Mouse (Mus musculus): Measurements from ENCODE around the gene Pdlim5. TPM values are rescaled to one million over a fixed set of nuclear protein-coding genes. Genes with fewer than 3 reads are reported as not detected.

Pdlim5 gene
- total RNA-seq, 2 experiments from 2014 or later = 5.5 to 22.6 TPM

GRCm38 (mm10) chr3:142212821-142213220 lies 182.7 kb downstream of the Pdlim5 start:
- ATAC-seq (replicated peaks; ENCODE audit: low FRiP score, poor library complexity, severe bottlenecking) = no peak

DNA sequence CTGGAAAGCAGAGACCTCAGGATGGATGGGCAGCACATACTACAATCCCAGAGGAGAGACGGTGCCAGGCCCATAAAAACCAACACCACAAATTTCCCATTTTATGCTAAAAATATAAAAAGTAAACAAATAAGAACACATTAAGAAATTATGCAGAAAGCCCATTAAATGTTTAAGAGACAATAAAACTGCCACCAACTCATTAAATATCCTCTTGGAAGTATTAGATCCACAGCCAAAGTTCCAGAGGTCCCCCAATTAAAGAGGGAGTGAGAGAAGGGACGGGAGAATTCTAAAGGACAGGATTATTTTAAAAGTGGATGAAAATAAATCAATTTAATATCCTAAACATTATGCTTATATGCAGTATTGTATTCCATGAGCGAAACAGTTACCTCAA lies 183.3 kb downstream of the Pdlim5 start:
- no peak for ATAC-seq (replicated peaks; ENCODE audit: low FRiP score, poor library complexity, severe bottlenecking)

- ATAC-seq (replicated peaks; ENCODE audit: low FRiP score, poor library complexity, severe bottlenecking) = no peak
Measured at GRCm38 (mm10) chr3:142209981-142210380, 185.5 kb downstream of the Pdlim5 start.

GRCm38 (mm10) chr3:142209057-142209456 lies 186.4 kb downstream of the Pdlim5 start:
- no peak for ATAC-seq (replicated peaks; ENCODE audit: low FRiP score, poor library complexity, severe bottlenecking)

- ATAC-seq (replicated peaks; ENCODE audit: low FRiP score, poor library complexity, severe bottlenecking) = no peak
Measured at GRCm38 (mm10) chr3:142207488-142207887, 188.0 kb downstream of the Pdlim5 start.

GRCm38 (mm10) chr3:142206316-142206715 lies 189.2 kb downstream of the Pdlim5 start:
- no peak for ATAC-seq (replicated peaks; ENCODE audit: low FRiP score, poor library complexity, severe bottlenecking)

- no peak for ATAC-seq (replicated peaks; ENCODE audit: low FRiP score, poor library complexity, severe bottlenecking)
Measured at GRCm38 (mm10) chr3:142196142-142196541, 199.4 kb downstream of the Pdlim5 start.

DNA sequence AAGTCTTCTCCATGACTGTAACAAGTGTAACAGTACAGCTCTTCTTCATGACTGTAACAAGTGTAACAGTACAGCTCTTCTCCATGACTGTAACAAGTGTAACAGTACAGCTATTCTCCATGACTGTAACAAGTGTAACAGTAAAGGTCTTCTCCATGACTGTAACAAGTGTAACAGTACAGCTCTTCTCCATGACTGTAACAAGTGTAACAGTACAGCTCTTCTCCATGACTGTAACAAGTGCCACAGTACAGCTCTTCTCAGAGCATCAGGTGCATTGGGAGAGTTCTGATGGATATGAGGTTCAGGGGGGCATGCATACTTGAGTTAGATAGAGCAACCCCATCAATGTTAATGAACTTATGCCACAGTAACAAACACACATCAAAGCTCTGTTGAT lies 203.9 kb downstream of the Pdlim5 start:
- peak; percentile 59; the same call in 1 of the 2 replicates for ATAC-seq (replicated peaks; ENCODE audit: low FRiP score, poor library complexity, severe bottlenecking)

Other genes with a start within 250 kb of the Pdlim5 start
- not detected in 2 replicates for gene Bmpr1b, start 226.3 kb downstream of the Pdlim5 start, total RNA-seq (2015; ENCODE audit: low replicate concordance)
- not detected in 2 replicates for gene Bmpr1b, start 226.3 kb downstream of the Pdlim5 start, total RNA-seq (2017; ENCODE audit: low replicate concordance)
- not detected in 2 replicates for gene Gbp5, start 98.3 kb upstream of the Pdlim5 start, total RNA-seq (2015; ENCODE audit: low replicate concordance)
- 1.1 and 3.5 TPM in 2 replicates for gene Gbp5, start 98.3 kb upstream of the Pdlim5 start, total RNA-seq (2017; ENCODE audit: low replicate concordance)
- 15.1 and 20.9 TPM in 2 replicates for gene Gbp7, start 134.6 kb upstream of the Pdlim5 start, total RNA-seq (2015; ENCODE audit: low replicate concordance)
- gene Gbp7, start 134.6 kb upstream of the Pdlim5 start, total RNA-seq (2017; ENCODE audit: low replicate concordance) = 16.0 and 22.7 TPM in 2 replicates
- gene Gbp3, start 164.3 kb upstream of the Pdlim5 start, total RNA-seq (2015; ENCODE audit: low replicate concordance) = 2.9 and 4.0 TPM in 2 replicates
- 1.8 and 10.4 TPM in 2 replicates for gene Gbp3, start 164.3 kb upstream of the Pdlim5 start, total RNA-seq (2017; ENCODE audit: low replicate concordance)
- not detected in 2 replicates for gene Gbp2b, start 199.2 kb upstream of the Pdlim5 start, total RNA-seq (2015; ENCODE audit: low replicate concordance)
- not detected in 2 replicates for gene Gbp2b, start 199.2 kb upstream of the Pdlim5 start, total RNA-seq (2017; ENCODE audit: low replicate concordance)
- gene Gbp2, start 224.9 kb upstream of the Pdlim5 start, total RNA-seq (2015; ENCODE audit: low replicate concordance) = 3.4 and 4.7 TPM in 2 replicates
- 4.8 and 6.0 TPM in 2 replicates for gene Gbp2, start 224.9 kb upstream of the Pdlim5 start, total RNA-seq (2017; ENCODE audit: low replicate concordance)